Mouse (Mus musculus) yolk sac, embryonic 10.5 days (tissue): ENCODE measurements at regions not wholly inside any gene's neighbourhood (a gene's known extent, or its start where the extent isn't known, plus 50 kb on each side); places are given as distances from the start of the nearest gene placed in this dataset.
"Not testable (repeated sequence)": the region's sequence is repeated elsewhere in the genome, so short reads cannot be mapped to it uniquely, and the experiment has no call there.

Experiments
- DNase-seq: peaks from one replicate; pipeline ENCODE4 v3.0.0-alpha.2; 2017; ENCODE audit warnings: low spot score

GRCm38 (mm10) chr1:164543045-164543803, 85.1 kb upstream of the Atp1b1 start:
- DNase-seq, result peak; percentile 60

- DNase-seq, result no peak
Observed at GRCm38 (mm10) chr1:164541711-164542110, 83.6 kb upstream of the Atp1b1 start.

GRCm38 (mm10) chr1:164538304-164539043, 80.3 kb upstream of the Atp1b1 start:
- no peak for DNase-seq

GRCm38 (mm10) chr1:164537324-164537948, 79.3 kb upstream of the Atp1b1 start:
- no peak for DNase-seq

GRCm38 (mm10) chr1:164532196-164532595, 74.0 kb upstream of the Atp1b1 start:
- DNase-seq, result no peak

- DNase-seq, result no peak
Observed at GRCm38 (mm10) chr1:164531741-164532140, 73.6 kb upstream of the Atp1b1 start.

GRCm38 (mm10) chr1:164526748-164527147, 68.6 kb upstream of the Atp1b1 start:
- DNase-seq, result no peak

GRCm38 (mm10) chr1:164522377-164523150, 64.4 kb upstream of the Atp1b1 start:
- DNase-seq, result no peak

- no peak for DNase-seq
Observed at GRCm38 (mm10) chr1:164521371-164522130, 63.4 kb upstream of the Atp1b1 start.

- DNase-seq, result no peak
Observed at GRCm38 (mm10) chr1:164518866-164519265, 60.7 kb upstream of the Atp1b1 start.

GRCm38 (mm10) chr1:164518308-164518707, 60.2 kb upstream of the Atp1b1 start:
- DNase-seq, result no peak

- not testable (repeated sequence) for DNase-seq
Observed at GRCm38 (mm10) chr1:164517362-164517761, 59.2 kb upstream of the Atp1b1 start.

GRCm38 (mm10) chr1:164511628-164512385, 53.7 kb upstream of the Atp1b1 start:
- DNase-seq, result no peak

GRCm38 (mm10) chr1:164509226-164509625, 51.1 kb upstream of the Atp1b1 start:
- no peak for DNase-seq

- DNase-seq, result no peak
Observed at GRCm38 (mm10) chr1:164508556-164508955, 50.4 kb upstream of the Atp1b1 start.

- DNase-seq, result no peak
Observed at GRCm38 (mm10) chr1:164508106-164508505, 50.0 kb upstream of the Atp1b1 start.
